Mouse (Mus musculus) spleen, postnatal 10 days (tissue): ENCODE results near the gene Itgb1.

Source experiments
- DNase-seq, 2 experiments: peaks; one replicate each; pipeline ENCODE4 v3.0.0; 2021 to 2022; ENCODE audit warnings: low spot score in 2 of 2

Gene Itgb1

GRCm38 (mm10) chr8:128681970-128682369, 3.5 kb upstream of the Itgb1 start:
- no peak for DNase-seq

DNA sequence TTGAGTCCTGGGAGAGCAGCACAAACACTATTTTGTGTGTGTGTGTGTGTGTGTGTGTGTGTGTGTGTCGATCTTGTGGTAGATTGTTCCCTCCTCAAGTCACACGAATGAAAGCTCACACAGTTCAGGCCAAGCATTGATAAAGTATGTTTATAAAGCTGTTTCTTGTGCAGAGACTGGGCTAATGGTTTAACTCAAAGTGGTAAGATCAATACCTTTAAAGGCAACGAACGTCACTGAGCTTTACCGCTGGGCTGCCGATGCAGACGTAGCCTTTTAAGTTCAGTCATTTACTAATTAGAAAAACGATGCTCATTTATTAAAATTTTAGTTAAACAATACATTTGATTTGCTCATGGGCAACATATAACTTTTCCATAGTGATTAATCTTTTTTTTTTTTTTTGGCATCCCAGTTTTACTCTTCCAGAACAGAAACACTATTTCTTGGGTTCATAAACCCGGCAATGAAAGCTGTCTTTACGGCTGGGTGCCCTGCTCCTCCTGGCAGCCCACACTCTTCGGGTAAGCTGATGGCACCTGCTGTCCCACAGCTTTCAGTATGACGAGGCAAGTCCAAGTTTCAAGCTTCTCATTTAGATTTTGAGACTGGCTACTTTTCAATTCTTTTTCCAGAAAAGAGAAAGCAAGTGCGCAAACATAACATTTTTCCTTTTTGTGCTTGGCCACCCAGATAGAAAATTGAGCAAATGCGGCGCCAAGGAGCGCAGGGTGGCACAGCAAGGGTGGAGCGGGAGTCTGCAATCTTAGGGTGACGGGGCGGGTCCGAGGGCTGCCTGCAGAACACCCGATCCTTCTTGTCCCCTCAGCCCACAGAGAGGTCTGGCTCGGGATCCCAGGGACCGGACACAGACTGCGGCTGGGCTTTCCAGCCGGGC, 596 bp upstream of the Itgb1 start:
- peak in 1 of 2 experiments; percentile 78 for DNase-seq

GRCm38 (mm10) chr8:128686429-128686990, 1.1 kb downstream of the Itgb1 start:
- DNase-seq: no peak

- DNase-seq: no peak
These were observed 3.2 kb downstream of the Itgb1 start for GRCm38 (mm10) chr8:128688679-128689078.

GRCm38 (mm10) chr8:128690056-128690455, 4.6 kb downstream of the Itgb1 start:
- DNase-seq: no peak

DNA sequence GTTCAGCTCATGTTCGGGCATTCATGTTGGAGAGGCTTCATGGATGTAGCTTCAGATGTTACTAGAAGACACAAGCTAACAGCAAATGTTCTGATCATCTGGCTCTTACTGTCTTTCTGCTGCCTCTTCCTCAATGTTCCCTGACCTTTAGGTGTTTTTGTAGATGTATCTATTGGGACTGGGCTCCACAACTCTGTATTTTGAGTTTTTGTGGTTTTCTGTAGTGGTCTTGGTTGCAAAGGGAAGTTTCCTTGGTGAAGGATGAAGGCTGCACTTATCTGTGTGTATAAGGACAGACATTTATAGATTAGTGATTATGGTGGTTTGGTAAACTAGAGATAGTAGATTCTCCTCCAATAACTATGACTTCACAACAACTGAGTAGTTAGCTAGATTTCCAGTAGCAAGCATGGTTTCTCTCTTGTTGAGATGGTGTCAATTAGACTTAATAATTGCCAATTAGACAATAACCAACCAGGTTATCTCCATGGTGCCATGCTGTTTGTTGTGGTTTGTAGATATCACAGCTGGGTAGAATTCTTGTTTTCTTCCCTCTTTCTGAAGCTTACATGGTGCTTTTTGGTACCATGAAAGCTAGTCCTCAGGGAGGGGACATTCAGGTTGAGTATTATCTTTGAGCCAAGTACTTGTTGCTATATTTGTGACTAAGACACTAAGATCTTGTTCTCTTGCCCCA, 11.4 kb downstream of the Itgb1 start:
- no peak for DNase-seq

GRCm38 (mm10) chr8:128697945-128698344, 12.5 kb downstream of the Itgb1 start:
- no peak for DNase-seq

DNA sequence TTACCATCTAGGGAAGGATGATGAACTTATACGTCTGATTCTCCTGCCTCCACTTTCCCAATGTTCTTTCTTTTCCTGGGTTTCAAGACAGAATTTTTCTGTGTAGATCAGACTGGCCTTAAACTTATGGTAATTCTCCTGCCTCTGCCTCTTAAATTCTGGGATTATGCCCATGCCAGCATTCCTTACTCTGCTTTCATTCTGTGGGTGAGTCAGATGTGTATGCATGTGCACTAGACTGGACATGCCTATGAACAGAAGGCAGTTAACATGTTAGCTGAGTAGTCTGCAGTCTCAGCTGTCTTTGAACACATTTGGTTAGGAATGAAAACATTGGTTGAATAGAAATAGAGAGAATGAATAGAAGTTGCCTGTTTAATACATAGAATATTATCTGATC, 18.9 kb downstream of the Itgb1 start:
- no peak for DNase-seq

GRCm38 (mm10) chr8:128704836-128705235, 19.4 kb downstream of the Itgb1 start:
- DNase-seq: no peak

DNA sequence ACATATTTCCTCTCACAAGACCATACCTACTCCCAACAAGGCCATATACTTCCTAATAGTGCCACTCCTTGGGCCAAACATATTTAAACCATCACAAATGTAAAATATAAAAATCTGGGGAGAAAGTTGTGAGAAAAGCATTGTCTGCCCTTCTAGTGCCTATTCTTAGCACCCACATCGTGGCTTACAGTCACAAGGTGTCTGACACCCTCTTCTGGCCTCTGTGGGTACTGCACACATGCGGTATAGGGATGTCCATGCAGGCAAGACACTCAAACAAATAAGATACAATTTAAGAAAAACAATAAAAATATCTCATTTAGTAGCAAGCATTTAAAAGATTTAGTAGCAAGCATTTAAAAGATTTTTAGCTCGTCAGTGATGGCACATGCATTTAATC, 23.8 kb downstream of the Itgb1 start:
- DNase-seq: peak; percentile 79 to 90

DNA sequence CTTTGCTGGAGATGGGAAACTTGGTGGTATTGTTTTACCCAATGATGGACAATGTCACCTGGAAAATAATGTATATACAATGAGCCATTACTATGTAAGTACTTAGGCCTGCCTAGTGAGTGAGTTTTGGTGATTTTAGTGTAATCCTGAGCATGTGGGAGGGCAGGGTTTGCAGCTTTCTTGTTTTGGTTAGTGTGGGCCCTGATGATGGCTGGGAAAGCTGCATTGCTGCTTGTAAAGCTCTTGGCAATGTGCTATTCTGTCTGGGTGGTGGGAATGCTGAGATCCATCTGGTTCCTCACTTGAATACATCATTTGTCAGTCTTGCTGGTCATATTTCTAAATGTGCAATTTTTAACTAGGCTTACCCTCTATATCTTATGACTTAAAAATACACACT, 30.7 kb downstream of the Itgb1 start:
- DNase-seq: no peak

DNA sequence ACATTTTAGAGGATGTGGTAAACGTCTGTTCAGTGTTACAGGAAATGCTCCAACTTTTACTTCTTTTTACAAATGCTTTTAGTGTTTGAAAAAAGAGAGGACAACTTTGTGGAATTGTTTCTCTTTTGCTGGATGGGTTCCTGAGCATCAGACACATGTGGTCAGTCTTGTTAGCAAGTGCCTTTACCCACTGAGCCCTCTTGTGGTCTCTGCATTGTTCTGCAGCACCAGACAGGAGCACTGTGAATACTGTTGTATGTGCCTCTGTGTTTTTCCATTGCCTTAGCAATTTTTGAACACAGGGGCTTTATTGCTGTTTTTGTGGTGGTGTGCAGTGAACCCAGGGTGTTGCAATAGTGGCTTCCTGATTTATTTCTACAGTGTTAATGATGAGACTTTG, 39.4 kb downstream of the Itgb1 start:
- DNase-seq: no peak

GRCm38 (mm10) chr8:128727213-128727612, 41.8 kb downstream of the Itgb1 start:
- DNase-seq: no peak

- DNase-seq: no peak
These were observed 46.8 kb downstream of the Itgb1 start for GRCm38 (mm10) chr8:128732254-128732653.

GRCm38 (mm10) chr8:128734118-128734517, 48.7 kb downstream of the Itgb1 start:
- no peak for DNase-seq

- DNase-seq: no peak
These were observed 50.2 kb downstream of the Itgb1 start for GRCm38 (mm10) chr8:128735692-128736091.
